Mouse (Mus musculus) hindbrain, postnatal 0 days (tissue): ENCODE results near the gene Lrrc71. TPM values are rescaled to one million over a fixed set of nuclear protein-coding genes. Genes with fewer than 3 reads are reported as not detected.
A peak's percentile ranks its signal among the peaks of the same experiment; 100 is the strongest.

Experiments
- ATAC-seq: fragments of 200-750 bp; cut with Nextera tagmentation; 2 replicates; pipeline ENCODE4 v1.8.0; 2017; ENCODE audit warnings: mild to moderate bottlenecking, moderate TSS enrichment, moderate library complexity
- DNase-seq: peaks from one replicate; pipeline ENCODE4 v3.0.0-alpha.2; 2015; ENCODE audit warnings: low spot score
- H3K27ac ChIP-seq: fragments of 300-500 bp; sonication (generic); 2 replicates; pipeline ENCODE4 v1.5.1; 2014; ENCODE audit warnings: mild to moderate bottlenecking
- H3K27me3 ChIP-seq: fragments of 300-500 bp; sonication (generic); 2 replicates; pipeline ENCODE4 v1.6.1; 2014; ENCODE audit warnings: low read length, mixed read lengths; ENCODE audit not compliant: insufficient read depth
- H3K36me3 ChIP-seq: fragments of 300-500 bp; sonication (generic); 2 replicates; pipeline ENCODE4 v1.6.1; 2014; ENCODE audit warnings: low read length, mixed read lengths; ENCODE audit not compliant: insufficient read depth
- H3K4me1 ChIP-seq: fragments of 300-500 bp; sonication (generic); 2 replicates; pipeline ENCODE4 v1.6.1; 2014; ENCODE audit warnings: antibody characterized with exemption, low read length, mixed read lengths; ENCODE audit not compliant: insufficient read depth
- H3K4me2 ChIP-seq: fragments of 300-500 bp; sonication (generic); 2 replicates; pipeline ENCODE4 v1.6.1; 2014; ENCODE audit warnings: low read depth, mild to moderate bottlenecking, low read length, moderate library complexity, mixed read lengths
- H3K4me3 ChIP-seq: fragments of 300-500 bp; sonication (generic); 2 replicates; pipeline ENCODE4 v1.5.1; 2014; ENCODE audit warnings: low read length
- H3K9ac ChIP-seq: fragments of 300-500 bp; sonication (generic); replicated peaks from 2 replicates; pipeline ENCODE4 v1.6.1; 2014; ENCODE audit warnings: mild to moderate bottlenecking, low read length, moderate library complexity, mixed read lengths
- H3K9me3 ChIP-seq: fragments of 300-500 bp; sonication (generic); 2 replicates; pipeline ENCODE4 v1.6.1; 2016; ENCODE audit warnings: low read length, mixed read lengths
- CTCF ChIP-seq: IDR thresholded peaks from 2 replicates; pipeline ENCODE4 v1.5.1; 2016; ENCODE audit warnings: antibody characterized with exemption, control low read depth, low read depth
- WGBS: fragments of 180-500 bp; shearing (Covaris S2); extraction: QIAGEN DNeasy Blood & Tissue Kit; methylation state at CpG from one replicate; pipeline ENCODE4 v1.1.7; 2014; 5-methylcytosine and 5-hydroxymethylcytosine counted together
- polyA plus RNA-seq: library from polyadenylated mRNA; unstranded; fragments of >200 nt; fragmentation: Nextera tagmentation; extraction: Ambion mirVana; gene quantifications from 2 replicates; pipeline ENCODE4 v1.2.1, GENCODE M21; 2015
- total RNA-seq: library from RNA; depleted of rRNA; stranded (reverse); fragments of >200 nt; gene quantifications from 2 replicates; pipeline ENCODE4 v1.2.3, GENCODE M21; 2014

Lrrc71 gene
- total and polyA plus RNA-seq, 2 experiments from 2014 or later, result 1.2 to 4.4 TPM

- no peak for TF ChIP-seq CTCF
- Histone ChIP-seq H3K9me3 (no peaks in the 10 kb centered on the region), H3K4me2 (no peak overlapping the region), H3K36me3 (no peaks in the 10 kb centered on the region), H3K4me3 (no peak overlapping the region), H3K27me3 (peaks cover 1% of the 10 kb centered on the region; the same call in 1 of the 2 replicates), H3K4me1 (no peaks in the 10 kb centered on the region; the same call in 1 of the 2 replicates), H3K27ac (peak overlapping the region; percentile 51), H3K9ac (0 out of 2 replicates have a peak overlapping the region, but pooled peaks have one; percentile 5)
- no peak for ATAC-seq
- DNase-seq, result peak; percentile 28
- 27% methylated on average over 10 of the region's 10 CpGs for WGBS
Observed at GRCm38 (mm10) chr3:87764506-87764905, 16.1 kb upstream of the Lrrc71 start.

- DNase-seq (peak; percentile 56), ATAC-seq (no peak)
- no peaks in the 10 kb centered on the region for H3K36me3 ChIP-seq
- 23% methylated on average over 13 of the region's 15 CpGs for WGBS
- peak overlapping the region; percentile 51 for H3K27ac ChIP-seq
- H3K4me3 ChIP-seq, result no peak overlapping the region
- TF ChIP-seq CTCF, result no peak
- H3K4me2 ChIP-seq, result 0 out of 2 replicates have a peak overlapping the region, but pooled peaks have one; percentile 16
- 0 out of 2 replicates have a peak overlapping the region, but pooled peaks have one; percentile 5 for H3K9ac ChIP-seq
- no peaks in the 10 kb centered on the region for H3K27me3 ChIP-seq
- H3K9me3 ChIP-seq, result no peaks in the 10 kb centered on the region
- H3K4me1 ChIP-seq, result no peaks in the 10 kb centered on the region; the same call in 1 of the 2 replicates
Observed at GRCm38 (mm10) chr3:87763683-87764289, 15.4 kb upstream of the Lrrc71 start.

- no peak for TF ChIP-seq CTCF
- H3K9me3 ChIP-seq, result no peaks in the 10 kb centered on the region
- no peak for DNase-seq
- 75% methylated on average over 4 of the region's 4 CpGs for whole genome bisulfite sequencing
- H3K4me1 ChIP-seq, result no peaks in the 10 kb centered on the region; the same call in 1 of the 2 replicates
- H3K27ac ChIP-seq, result 0 out of 2 replicates have a peak overlapping the region, but pooled peaks have one; percentile 51
- no peak for ATAC-seq
- H3K9ac ChIP-seq, result no peak overlapping the region
- H3K27me3 ChIP-seq, result no peaks in the 10 kb centered on the region
- H3K4me3 ChIP-seq, result no peak overlapping the region
- no peak overlapping the region for H3K4me2 ChIP-seq
- H3K36me3 ChIP-seq, result no peaks in the 10 kb centered on the region
Observed at GRCm38 (mm10) chr3:87763202-87763601, 14.8 kb upstream of the Lrrc71 start.

- 74% methylated on average over 20 of the region's 20 CpGs for WGBS
- Histone ChIP-seq H3K36me3 (no peaks in the 10 kb centered on the region), H3K4me1 (no peaks in the 10 kb centered on the region; the same call in 1 of the 2 replicates), H3K27me3 (no peaks in the 10 kb centered on the region), H3K4me3 (no peak overlapping the region), H3K9ac (no peak overlapping the region), H3K9me3 (no peaks in the 10 kb centered on the region), H3K4me2 (no peak overlapping the region), H3K27ac (no peak overlapping the region)
- no peak for ATAC-seq
- no peak for DNase-seq
- no peak for TF ChIP-seq CTCF
Observed at GRCm38 (mm10) chr3:87761408-87762375, 13.3 kb upstream of the Lrrc71 start.

DNA sequence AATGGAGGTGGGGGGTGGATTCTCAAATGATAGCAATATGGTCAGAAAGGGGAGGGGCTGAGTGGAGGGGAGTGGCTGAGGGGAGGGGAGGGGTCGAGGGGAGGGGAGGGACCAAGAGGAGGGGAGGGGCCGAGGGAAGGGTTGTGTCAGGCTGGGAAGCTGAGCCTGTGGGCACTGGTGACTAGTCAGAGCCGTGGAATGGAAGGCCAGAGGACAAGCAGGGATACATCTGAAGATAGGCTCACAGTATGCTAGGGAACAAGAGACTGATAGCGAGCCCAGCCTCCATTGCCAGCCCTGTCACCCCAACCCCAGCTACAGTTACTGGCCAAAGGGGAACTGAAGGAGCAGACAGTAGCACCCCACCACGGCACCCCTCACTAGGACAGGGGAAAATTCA, 10.2 kb upstream of the Lrrc71 start:
- ATAC-seq, result no peak

GRCm38 (mm10) chr3:87756488-87756887, 8.1 kb upstream of the Lrrc71 start:
- DNase-seq (no peak), ATAC-seq (peak; percentile 28; the same call in 1 of the 2 replicates)
- no peaks in the 10 kb centered on the region for H3K27me3 ChIP-seq
- 57% methylated on average over 20 of the region's 20 CpGs for WGBS
- H3K9ac ChIP-seq, result peak overlapping the region; percentile 39; the same call in 1 of the 2 replicates
- H3K4me2 ChIP-seq, result peak overlapping the region; percentile 51
- no peaks in the 10 kb centered on the region for H3K9me3 ChIP-seq
- no peaks in the 10 kb centered on the region for H3K4me1 ChIP-seq
- no peak for TF ChIP-seq CTCF
- H3K27ac ChIP-seq, result no peak overlapping the region
- H3K36me3 ChIP-seq, result no peaks in the 10 kb centered on the region
- H3K4me3 ChIP-seq, result peak overlapping the region; percentile 29

More for the DNA sequence above, 10.2 kb upstream of the Lrrc71 start:
- no peak for DNase-seq
- H3K27me3 ChIP-seq, result no peaks in the 10 kb centered on the region
- no peak overlapping the region for H3K27ac ChIP-seq
- H3K36me3 ChIP-seq, result no peaks in the 10 kb centered on the region
- no peak overlapping the region for H3K9ac ChIP-seq
- WGBS, result 47% methylated on average over 4 of the region's 5 CpGs
- no peak overlapping the region for H3K4me3 ChIP-seq
- H3K9me3 ChIP-seq, result no peaks in the 10 kb centered on the region
- H3K4me1 ChIP-seq, result no peaks in the 10 kb centered on the region; the same call in 1 of the 2 replicates
- H3K4me2 ChIP-seq, result no peak overlapping the region
- TF ChIP-seq CTCF, result no peak
